Mouse (Mus musculus) embryonic facial prominence, embryonic 14.5 days (tissue): ENCODE measurements around the gene Olfr372. TPM values are rescaled to one million over a fixed set of nuclear protein-coding genes. Genes with fewer than 3 reads are reported as not detected.
"Not testable (repeated sequence)": the region's sequence is repeated elsewhere in the genome, so short reads cannot be mapped to it uniquely, and the experiment has no call there.

Experiments
- ATAC-seq: fragments of 200-750 bp; cut with Nextera tagmentation; 2 replicates; pipeline ENCODE4 v1.8.0; 2017; ENCODE audit warnings: low read depth, moderate number of reproducible peaks, moderate TSS enrichment
- DNase-seq: peaks from one replicate; pipeline ENCODE4 v3.0.0-alpha.2; 2015; ENCODE audit warnings: low spot score
- H3K27ac ChIP-seq: fragments of 300-500 bp; sonication (generic); replicated peaks from 2 replicates; pipeline ENCODE4 v1.5.1; 2014; ENCODE audit warnings: low read depth, mild to moderate bottlenecking, low read length, moderate library complexity
- H3K27me3 ChIP-seq: fragments of 300-500 bp; sonication (generic); replicated peaks from 2 replicates; pipeline ENCODE4 v1.6.1; 2014; ENCODE audit warnings: low read length; ENCODE audit not compliant: control insufficient read depth, insufficient read depth
- H3K36me3 ChIP-seq: fragments of 300-500 bp; sonication (generic); 2 replicates; pipeline ENCODE4 v1.6.1; 2014; ENCODE audit warnings: low read length, mixed read lengths; ENCODE audit not compliant: control insufficient read depth, insufficient read depth
- H3K4me1 ChIP-seq: fragments of 300-500 bp; sonication (generic); 2 replicates; pipeline ENCODE4 v1.6.1; 2014; ENCODE audit warnings: antibody characterized with exemption, low read length; ENCODE audit not compliant: control insufficient read depth, insufficient read depth
- H3K4me2 ChIP-seq: fragments of 300-500 bp; sonication (generic); 2 replicates; pipeline ENCODE4 v1.6.1; 2014; ENCODE audit warnings: low read depth, mild to moderate bottlenecking, low read length, moderate library complexity, mixed read lengths
- H3K4me3 ChIP-seq: fragments of 300-500 bp; sonication (generic); 2 replicates; pipeline ENCODE4 v1.5.1; 2014; ENCODE audit warnings: low read depth, mild to moderate bottlenecking, low read length
- H3K9ac ChIP-seq: fragments of 300-500 bp; sonication (generic); 2 replicates; pipeline ENCODE4 v1.6.1; 2014; ENCODE audit warnings: low read depth, mild to moderate bottlenecking, low read length, moderate library complexity, mixed read lengths
- H3K9me3 ChIP-seq: fragments of 300-500 bp; sonication (generic); 2 replicates; pipeline ENCODE4 v1.6.1; 2016; ENCODE audit warnings: low read length; ENCODE audit not compliant: control insufficient read depth
- WGBS: fragments of 180-500 bp; shearing (Covaris S2); extraction: QIAGEN DNeasy Blood & Tissue Kit; methylation state at CpG from one replicate; pipeline ENCODE4 v1.1.7; 2014; 5-methylcytosine and 5-hydroxymethylcytosine counted together
- polyA plus RNA-seq: library from polyadenylated mRNA; unstranded; fragments of >200 nt; fragmentation: Nextera tagmentation; extraction: Ambion mirVana; gene quantifications from 2 replicates; pipeline ENCODE4 v1.2.1, GENCODE M21; 2014

Olfr372 gene
- polyA plus RNA-seq, 1 experiment from 2014 or later, result not detected

DNA sequence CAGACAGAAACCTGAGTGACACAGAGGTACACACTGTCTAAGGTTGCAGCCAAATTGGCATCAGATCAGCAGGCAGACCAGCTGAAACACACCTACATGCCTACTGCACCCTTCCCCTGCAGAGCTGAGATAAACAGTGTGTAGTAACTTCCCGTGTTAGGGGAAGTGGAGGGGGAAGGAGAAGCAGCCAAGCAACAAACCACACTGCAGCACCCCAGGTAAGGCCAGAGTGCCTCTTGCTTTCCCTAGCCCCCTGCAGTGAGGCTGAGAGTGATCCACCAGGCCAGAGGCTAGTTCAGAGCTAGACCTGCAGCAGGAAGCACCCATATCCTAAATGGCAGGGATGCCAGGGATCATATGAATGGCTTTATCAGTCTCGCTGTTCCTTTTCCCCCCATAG lies 23.7 kb upstream of the Olfr372 start:
- not testable (repeated sequence) for H3K27me3 ChIP-seq

GRCm38 (mm10) chr8:72018141-72018540 lies 22.9 kb upstream of the Olfr372 start:
- Histone ChIP-seq H3K9ac (no peak overlapping the region), H3K27me3 (no peaks in the 10 kb centered on the region), H3K4me3 (no peak overlapping the region), H3K36me3 (no peaks in the 10 kb centered on the region), H3K4me2 (no peak overlapping the region), H3K27ac (no peak overlapping the region), H3K4me1 (no peaks in the 10 kb centered on the region), H3K9me3 (no peaks in the 10 kb centered on the region)
- 65% methylated on average over 2 of the region's 2 CpGs for WGBS
- DNase-seq, result peak; percentile 6
- no peak for ATAC-seq

More for the DNA sequence above, 23.7 kb upstream of the Olfr372 start:
- H3K9me3 ChIP-seq, H3K4me1 ChIP-seq, H3K9ac ChIP-seq, H3K4me2 ChIP-seq, DNase-seq, H3K27ac ChIP-seq, ATAC-seq, H3K4me3 ChIP-seq, H3K36me3 ChIP-seq: not testable (repeated sequence)
- WGBS, result 54% methylated on average over 2 of the region's 2 CpGs

DNA sequence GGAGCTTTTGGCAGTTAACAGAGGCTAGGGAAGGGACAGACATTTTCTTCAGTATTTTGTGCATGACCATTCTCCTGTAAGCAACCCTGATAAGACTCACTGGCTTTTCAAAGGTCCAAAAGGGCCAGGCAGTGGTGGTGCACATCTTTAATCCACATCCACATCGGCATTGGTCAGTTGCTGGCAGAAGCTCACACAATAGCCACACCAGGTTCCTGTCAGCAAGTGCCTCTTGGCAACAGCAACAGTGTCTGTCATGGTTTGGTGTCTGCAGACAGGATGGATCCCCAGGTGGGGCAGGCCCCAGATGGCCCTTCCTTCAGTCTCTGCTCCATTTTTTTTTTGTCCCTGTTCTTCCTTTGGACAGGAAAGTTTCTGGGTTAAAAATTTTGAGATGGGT lies 22.0 kb upstream of the Olfr372 start:
- not testable (repeated sequence) for H3K4me2 ChIP-seq, H3K9me3 ChIP-seq, H3K27ac ChIP-seq, H3K4me1 ChIP-seq, ATAC-seq, DNase-seq, H3K9ac ChIP-seq, H3K4me3 ChIP-seq, H3K36me3 ChIP-seq, H3K27me3 ChIP-seq
- 81% methylated on average over 1 of the region's 1 CpGs for WGBS

GRCm38 (mm10) chr8:72019816-72020215 lies 21.2 kb upstream of the Olfr372 start:
- ATAC-seq, result no peak
- 64% methylated on average over 2 of the region's 2 CpGs for WGBS
- Histone ChIP-seq H3K9me3 (0 out of 2 replicates have a peak, but pooled peaks cover 2% of the 10 kb centered on the region), H3K9ac (no peak overlapping the region), H3K36me3 (no peaks in the 10 kb centered on the region), H3K27me3 (no peaks in the 10 kb centered on the region), H3K27ac (no peak overlapping the region), H3K4me1 (no peaks in the 10 kb centered on the region), H3K4me2 (no peak overlapping the region), H3K4me3 (no peak overlapping the region)
- no peak for DNase-seq

- not testable (repeated sequence) for H3K27ac ChIP-seq, H3K9me3 ChIP-seq, DNase-seq, H3K4me1 ChIP-seq, H3K4me2 ChIP-seq, H3K27me3 ChIP-seq, H3K4me3 ChIP-seq, H3K9ac ChIP-seq, ATAC-seq, H3K36me3 ChIP-seq
- 5% methylated on average over 4 of the region's 9 CpGs for WGBS
These were observed 16.1 kb upstream of the Olfr372 start for GRCm38 (mm10) chr8:72024886-72025285.

DNA sequence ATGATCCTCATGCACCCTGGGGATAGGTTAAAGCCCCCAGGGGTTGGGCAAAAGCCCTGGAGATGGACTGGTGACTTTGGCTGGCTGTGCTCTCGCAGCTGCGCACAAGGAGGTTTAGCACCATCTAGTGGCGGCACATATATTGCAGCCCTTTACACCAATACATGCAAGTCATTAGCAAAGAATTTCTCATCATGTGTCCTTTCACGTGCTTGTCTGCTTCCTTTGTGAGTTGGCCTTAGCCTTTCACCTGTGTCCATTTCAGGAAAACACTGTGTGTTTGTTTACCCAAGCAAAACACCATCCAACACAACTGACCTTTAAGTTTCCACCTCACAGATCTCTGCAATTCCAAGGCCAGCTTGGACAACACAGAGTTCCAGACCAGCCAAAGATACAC lies 8.1 kb upstream of the Olfr372 start:
- H3K4me1 ChIP-seq, H3K4me2 ChIP-seq, DNase-seq, H3K9me3 ChIP-seq, H3K4me3 ChIP-seq, H3K9ac ChIP-seq, H3K27ac ChIP-seq, H3K27me3 ChIP-seq, ATAC-seq, H3K36me3 ChIP-seq: not testable (repeated sequence)
- 18% methylated on average over 2 of the region's 4 CpGs for WGBS

DNA sequence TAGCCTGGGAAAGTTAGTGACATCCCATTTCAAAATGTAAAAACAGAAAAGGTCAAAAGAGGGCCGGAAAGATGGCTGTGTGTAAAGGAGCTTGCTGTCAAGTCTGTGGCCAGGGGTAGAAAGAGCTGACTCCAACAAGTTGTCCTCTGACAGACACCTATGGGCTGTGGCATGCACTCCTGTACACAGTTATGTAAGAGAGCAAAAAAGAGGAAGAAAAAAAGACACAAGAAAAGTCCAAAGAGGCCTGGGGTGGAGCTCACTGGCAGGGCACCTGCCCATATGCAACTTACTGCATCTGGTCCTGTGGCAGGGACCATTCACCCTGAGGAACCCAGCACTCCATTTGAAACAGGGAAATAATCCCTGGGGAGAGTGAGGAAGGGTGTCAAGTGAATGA lies 1.5 kb downstream of the Olfr372 start:
- no peaks in the 10 kb centered on the region for H3K36me3 ChIP-seq
- no peak for ATAC-seq
- H3K9me3 ChIP-seq, result no peaks in the 10 kb centered on the region
- H3K4me1 ChIP-seq, result no peaks in the 10 kb centered on the region
- no peaks in the 10 kb centered on the region for H3K27me3 ChIP-seq
- 82% methylated on average over 1 of the region's 1 CpGs for WGBS
- no peak for DNase-seq
- H3K27ac ChIP-seq, result no peak overlapping the region
- H3K4me2 ChIP-seq, result no peak overlapping the region
- H3K4me3 ChIP-seq, result no peak overlapping the region
- H3K9ac ChIP-seq, result no peak overlapping the region

- not testable (repeated sequence) for H3K4me3 ChIP-seq, H3K4me2 ChIP-seq, H3K27ac ChIP-seq, ATAC-seq, H3K9ac ChIP-seq, DNase-seq, H3K9me3 ChIP-seq, H3K36me3 ChIP-seq, H3K27me3 ChIP-seq, H3K4me1 ChIP-seq
These were observed 13.6 kb downstream of the Olfr372 start for GRCm38 (mm10) chr8:72054633-72055032.

DNA sequence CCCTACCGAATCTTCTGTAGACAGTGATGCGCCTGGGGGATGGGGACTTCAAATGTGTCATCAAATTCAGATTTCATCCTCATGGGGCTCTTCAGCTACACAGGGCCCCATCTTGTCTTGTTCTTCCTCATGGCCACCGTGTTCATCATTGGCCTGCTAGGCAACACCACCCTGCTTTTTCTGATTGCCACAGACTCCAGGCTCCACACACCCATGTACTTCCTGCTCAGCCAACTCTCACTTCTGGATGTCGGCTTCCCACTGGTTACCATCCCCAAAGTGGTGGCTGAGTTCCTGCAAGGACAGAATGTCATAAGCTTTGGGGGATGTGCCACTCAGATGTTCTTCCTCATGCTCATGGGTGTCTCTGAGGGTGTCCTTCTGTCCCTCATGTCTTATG lies 16.6 kb downstream of the Olfr372 start:
- not testable (repeated sequence) for H3K27me3 ChIP-seq, H3K4me2 ChIP-seq, ATAC-seq, H3K9me3 ChIP-seq, H3K27ac ChIP-seq, DNase-seq, H3K4me1 ChIP-seq, H3K9ac ChIP-seq, H3K4me3 ChIP-seq, H3K36me3 ChIP-seq
- 86% methylated on average over 3 of the region's 4 CpGs for WGBS
